Mouse (Mus musculus): ENCODE results near the gene Efr3b.

GRCm38 (mm10) chr12:4011715-4012114, 27.0 kb downstream of the Efr3b start:
- TF ChIP-seq CTCF (IDR thresholded peaks at IDR 0.05; ENCODE audit: extremely low read depth, insufficient read length, insufficient replicate concordance, low read depth, low read length) (no peak), POLR2A (IDR thresholded peaks at IDR 0.05; ENCODE audit: low read depth, low read length) (no peak)

All from small intestine, adult 2 months (tissue).